Comparison of ENCODE assay signal across 8 mouse cellular contexts in the genomic region with DNA sequence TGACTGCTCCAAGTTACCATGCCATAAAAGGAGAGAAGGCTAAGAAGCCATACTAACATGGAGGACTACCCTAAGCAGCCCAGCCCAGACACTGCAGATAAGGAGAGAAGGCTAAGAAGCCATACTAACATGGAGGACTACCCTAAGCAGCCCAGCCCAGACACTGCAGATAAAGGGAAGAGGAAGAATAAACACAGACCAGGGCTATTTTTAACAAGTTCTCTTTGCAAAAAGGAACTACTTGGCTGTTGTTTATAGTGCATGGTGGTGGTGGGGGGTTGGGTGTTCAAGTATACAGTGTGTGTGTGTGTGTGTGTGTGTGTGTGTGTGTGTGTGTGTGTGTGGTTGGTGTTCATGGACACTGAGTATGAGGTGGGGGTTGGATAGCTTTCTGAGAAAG.
A peak's percentile ranks its signal among the peaks of the same experiment; 100 is the strongest.
DNase-seq lines count a peak whose midpoint lies in the region; ATAC-seq and TF ChIP-seq lines count a peak whose summit lies in the region.
"Not testable (repeated sequence)": the region's sequence is repeated elsewhere in the genome, so short reads cannot be mapped to it uniquely, and the experiment has no call there.

No protein-coding gene starts in this region.

- not testable (repeated sequence) for H3K4me2 ChIP-seq in liver, postnatal 0 days (ENCODE audit: low read depth, low read length)

- not testable (repeated sequence) for H3K9me3 ChIP-seq in liver, postnatal 0 days (ENCODE audit: low read length)

- H3K4me3 ChIP-seq in liver, postnatal 0 days (ENCODE audit: low read depth, low read length); spleen, adult 2 months (ENCODE audit: extremely low read depth, insufficient read depth, insufficient read length): not testable (repeated sequence)

- DNase-seq in 416B (ENCODE audit: low read depth), result peak; percentile 31
- DNase-seq in MEL-GATA-1-ER (ENCODE audit: extremely low read depth, low read depth), result peak; percentile 70
- DNase-seq in heart, adult 11 months, result peak; percentile 81
- DNase-seq in liver, result peak; percentile 7
- DNase-seq in liver, postnatal 0 days, result not testable (repeated sequence)
- peak; percentile 18 for DNase-seq in lung, postnatal 10 days
- peak in 1 of 2 experiments; percentile 28 for DNase-seq in spleen, adult 2 months (ENCODE audit: low read depth in 1 of 2, low spot score in 2 of 2)

- H3K4me1 ChIP-seq in liver, postnatal 0 days (ENCODE audit: insufficient read depth); spleen, adult 2 months (ENCODE audit: control insufficient read depth, insufficient read depth, insufficient read length): not testable (repeated sequence)

- H3K27ac ChIP-seq in liver, postnatal 0 days (ENCODE audit: low read depth), result not testable (repeated sequence)
- H3K27ac ChIP-seq in spleen, adult 2 months (ENCODE audit: insufficient read depth, low read length), result peak overlapping the region; percentile 68

- not testable (repeated sequence) for TF ChIP-seq EP300 in liver, postnatal 0 days (IDR thresholded peaks at IDR 0.05; ENCODE audit: low read depth)

- H3K9ac ChIP-seq in liver, postnatal 0 days (replicated peaks), result not testable (repeated sequence)

- not testable (repeated sequence) for H3K27me3 ChIP-seq in liver, postnatal 0 days (ENCODE audit: insufficient read depth, low read length); spleen, adult 2 months (ENCODE audit: control insufficient read depth, insufficient read depth, low read length)

- peak; percentile 55 for ATAC-seq in liver, postnatal 0 days
- ATAC-seq in megakaryocyte progenitor cell, adult 5-6 weeks (replicated peaks; ENCODE audit: poor library complexity), result peak; percentile 80

- not testable (repeated sequence) for TF ChIP-seq CTCF in liver, postnatal 0 days (IDR thresholded peaks at IDR 0.05; ENCODE audit: low read depth); spleen, adult 2 months (IDR thresholded peaks at IDR 0.05; ENCODE audit: extremely low read depth, insufficient read depth, insufficient read length, insufficient replicate concordance)

- not testable (repeated sequence) for H3K36me3 ChIP-seq in liver, postnatal 0 days (replicated peaks; ENCODE audit: insufficient read depth, low read length); spleen, adult 2 months (ENCODE audit: control insufficient read depth, insufficient read depth, low read length)

- TF ChIP-seq POLR2A in spleen, adult 2 months (IDR thresholded peaks at IDR 0.05; ENCODE audit: low read depth, low read length), result not testable (repeated sequence)
